Mouse (Mus musculus) testis, adult 2 months (tissue): ENCODE data around the gene Tpgs1. TPM values are rescaled to one million over a fixed set of nuclear protein-coding genes. Genes with fewer than 3 reads are reported as not detected.

Source experiments
- H3K27ac ChIP-seq: fragments of 200-500 bp; 2 replicates; pipeline ENCODE4 v1.5.1; 2012; ENCODE audit warnings: low read depth, low read length; ENCODE audit not compliant: control insufficient read depth, insufficient read depth
- H3K27me3 ChIP-seq: fragments of 200-500 bp; 2 replicates; pipeline ENCODE4 v1.6.1; 2012; ENCODE audit warnings: mild to moderate bottlenecking, low read length, moderate library complexity; ENCODE audit not compliant: control insufficient read depth, insufficient read depth
- H3K36me3 ChIP-seq: fragments of 200-500 bp; 2 replicates; pipeline ENCODE4 v1.6.1; 2012; ENCODE audit warnings: mild to moderate bottlenecking, low read length; ENCODE audit not compliant: control insufficient read depth, insufficient read depth
- H3K4me1 ChIP-seq: fragments of 200-500 bp; 2 replicates; pipeline ENCODE4 v1.6.1; 2012; ENCODE audit warnings: low read length; ENCODE audit not compliant: control insufficient read depth, insufficient read depth
- H3K4me3 ChIP-seq: fragments of 200-500 bp; 2 replicates; pipeline ENCODE4 v1.5.1; 2012; ENCODE audit warnings: low read depth, mild to moderate bottlenecking, low read length, moderate library complexity, mixed read lengths; ENCODE audit not compliant: control insufficient read depth
- CTCF ChIP-seq: fragments of 200-500 bp; IDR thresholded peaks from 2 replicates; pipeline ENCODE4 v1.5.1; 2012; ENCODE audit warnings: low read depth, mild to moderate bottlenecking, inconsistent platforms, low read length, moderate library complexity; ENCODE audit not compliant: control insufficient read depth, insufficient read depth, insufficient replicate concordance
- POLR2A ChIP-seq: fragments of 200-500 bp; IDR thresholded peaks from 2 replicates; pipeline ENCODE4 v1.6.1; 2012; ENCODE audit warnings: low read depth, mild to moderate bottlenecking, inconsistent platforms, low read length, moderate library complexity; ENCODE audit not compliant: control insufficient read depth
- polyA plus RNA-seq: library from polyadenylated mRNA; depleted of rRNA; stranded (reverse); fragments of >200 nt; gene quantifications from 2 replicates; pipeline ENCODE4 v1.2.3, GENCODE M21; 2012

The Tpgs1 gene
- polyA plus RNA-seq, 1 experiment, result 33.9 TPM

DNA sequence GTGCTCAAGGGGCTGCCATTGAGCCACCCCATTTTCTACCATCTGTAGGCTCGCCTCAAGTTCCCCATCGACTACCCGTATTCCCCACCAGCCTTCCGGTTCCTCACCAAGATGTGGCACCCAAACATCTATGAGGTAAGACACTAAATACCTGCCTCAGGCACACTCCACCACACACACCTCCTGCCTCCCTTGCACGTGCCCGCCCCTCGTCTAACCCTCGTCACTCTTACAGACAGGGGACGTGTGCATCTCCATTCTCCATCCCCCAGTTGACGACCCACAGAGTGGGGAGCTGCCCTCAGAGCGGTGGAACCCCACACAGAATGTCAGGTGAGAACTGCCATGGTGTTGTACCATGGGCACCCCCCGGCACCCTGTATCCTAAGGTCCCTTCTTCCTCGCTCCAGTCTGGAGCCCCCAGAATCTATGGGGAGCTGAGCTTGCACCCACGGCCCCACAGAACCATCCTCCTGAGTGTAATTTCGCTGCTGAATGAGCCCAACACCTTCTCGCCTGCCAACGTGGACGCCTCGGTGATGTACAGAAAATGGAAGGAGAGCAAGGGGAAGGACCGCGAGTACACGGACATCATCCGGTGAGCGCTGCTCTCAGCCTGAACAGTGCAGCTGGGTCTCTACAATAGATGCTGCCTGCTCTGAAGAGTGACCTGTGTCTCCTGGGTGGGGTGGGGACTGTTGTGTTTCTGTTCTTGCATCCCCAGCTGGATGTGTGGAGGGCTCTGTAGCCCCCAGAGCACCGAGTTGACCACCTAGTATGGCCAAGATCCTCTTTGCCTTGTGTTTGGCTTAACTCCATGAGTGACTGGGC, 15.8 kb downstream of the Tpgs1 start:
- Histone ChIP-seq H3K4me3 (peak overlapping the region; percentile 83), H3K27ac (no peak overlapping the region), H3K27me3 (no peaks in the 10 kb centered on the region), H3K36me3 (no peaks in the 10 kb centered on the region; the same call in 1 of the 2 replicates), H3K4me1 (peaks cover 10% of the 10 kb centered on the region)
- TF ChIP-seq POLR2A (no peak), CTCF (no peak)

DNA sequence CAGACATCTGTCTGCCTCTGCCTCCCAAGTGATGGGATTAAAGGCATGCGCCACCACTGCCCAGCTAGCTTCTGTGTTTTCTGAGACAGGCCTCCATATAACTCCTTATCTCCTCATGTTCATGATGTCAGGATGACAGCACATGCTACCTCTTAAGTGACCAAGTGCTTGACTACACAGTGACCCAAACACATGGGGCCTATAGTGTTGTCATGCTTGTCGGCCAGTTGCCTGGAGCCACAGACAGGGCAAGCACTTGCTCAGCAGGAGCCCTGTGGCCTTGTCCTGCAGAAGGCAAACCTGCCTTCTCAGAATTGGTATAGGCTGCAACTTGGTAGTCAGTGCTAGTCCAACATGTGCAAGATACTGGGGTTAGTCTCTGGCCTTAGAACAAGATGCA, 17.1 kb downstream of the Tpgs1 start:
- Histone ChIP-seq H3K4me1 (peaks cover 6% of the 10 kb centered on the region), H3K27ac (no peak overlapping the region), H3K4me3 (no peak overlapping the region; the same call in 1 of the 2 replicates), H3K36me3 (no peaks in the 10 kb centered on the region; the same call in 1 of the 2 replicates), H3K27me3 (no peaks in the 10 kb centered on the region)
- TF ChIP-seq CTCF (no peak), POLR2A (peak; percentile 51; the same call in 1 of the 2 replicates)

DNA sequence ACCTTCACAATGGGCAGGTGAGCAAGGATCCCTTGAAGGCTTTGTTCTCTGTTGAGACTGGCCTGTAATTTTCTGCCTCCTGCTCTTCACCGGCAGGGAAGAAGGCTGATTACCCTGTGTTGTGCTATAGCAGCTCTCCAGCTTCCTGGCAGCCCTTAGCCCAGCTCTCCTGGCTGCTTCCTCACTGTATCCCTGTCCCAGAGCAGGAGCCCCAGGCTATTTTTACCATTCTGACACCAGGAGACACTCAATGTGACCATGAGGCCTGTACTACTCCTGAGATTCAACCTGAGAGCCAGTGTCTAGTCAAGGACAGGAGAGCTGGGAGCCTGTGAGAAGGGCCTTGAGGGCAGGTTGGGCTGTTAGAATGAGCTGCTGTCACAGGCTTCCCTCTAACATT, 17.5 kb downstream of the Tpgs1 start:
- H3K4me3 ChIP-seq, result no peak overlapping the region; the same call in 1 of the 2 replicates
- H3K27ac ChIP-seq, result no peak overlapping the region
- no peaks in the 10 kb centered on the region; the same call in 1 of the 2 replicates for H3K36me3 ChIP-seq
- H3K4me1 ChIP-seq, result peaks cover 5% of the 10 kb centered on the region; the same call in 1 of the 2 replicates
- H3K27me3 ChIP-seq, result no peaks in the 10 kb centered on the region
- TF ChIP-seq POLR2A, result no peak
- no peak for TF ChIP-seq CTCF

DNA sequence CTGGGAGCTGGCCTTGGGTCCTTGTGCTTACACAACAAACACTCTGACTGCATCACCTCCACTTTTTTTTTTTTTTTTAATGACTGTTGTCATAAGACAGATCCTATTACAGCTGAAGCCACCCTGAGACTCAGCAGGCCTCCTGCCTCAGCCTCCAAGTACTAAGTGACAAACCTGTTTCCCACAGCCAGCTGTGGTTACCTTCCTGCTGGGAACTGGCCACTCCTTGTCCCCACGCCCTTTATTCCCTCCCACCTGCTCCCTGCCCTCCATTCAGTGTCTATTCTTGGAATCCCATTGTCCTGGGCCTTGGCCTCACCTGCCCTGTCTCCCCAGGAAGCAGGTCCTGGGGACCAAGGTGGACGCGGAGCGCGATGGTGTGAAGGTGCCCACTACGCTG, 18.3 kb downstream of the Tpgs1 start:
- no peak overlapping the region for H3K4me3 ChIP-seq
- H3K27me3 ChIP-seq, result no peaks in the 10 kb centered on the region
- H3K36me3 ChIP-seq, result no peaks in the 10 kb centered on the region; the same call in 1 of the 2 replicates
- H3K4me1 ChIP-seq, result peaks cover 5% of the 10 kb centered on the region; the same call in 1 of the 2 replicates
- no peak for TF ChIP-seq CTCF
- TF ChIP-seq POLR2A, result no peak
- no peak overlapping the region for H3K27ac ChIP-seq

DNA sequence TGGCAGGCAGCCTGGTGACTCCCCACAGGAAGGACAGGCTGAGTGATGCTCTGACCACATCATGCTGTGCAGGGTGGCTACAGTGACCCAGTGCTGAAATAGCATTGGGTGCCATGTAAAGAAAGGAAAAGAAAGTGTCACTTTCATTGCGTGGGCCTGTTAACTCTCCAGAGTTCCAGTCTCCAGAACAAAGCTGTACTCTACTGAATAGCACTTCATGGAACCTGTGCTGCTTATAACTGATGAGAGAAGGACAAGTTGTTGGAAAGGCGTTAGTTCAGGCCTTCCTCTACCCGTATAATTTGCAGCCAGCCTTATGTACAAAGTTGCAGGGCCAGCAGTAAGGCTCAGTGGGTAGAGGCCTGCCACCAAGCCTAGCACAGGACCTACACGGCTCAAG, 19.6 kb downstream of the Tpgs1 start, which contains the start of gene Gzmm:
Gzmm (plus strand) TSS at position 301 of the 400 bp plus-strand sequence.
- H3K36me3 ChIP-seq, result no peaks in the 10 kb centered on the region; the same call in 1 of the 2 replicates
- no peaks in the 10 kb centered on the region for H3K4me1 ChIP-seq
- H3K27ac ChIP-seq, result no peak within 1 kb of the TSS
- no peaks in the 10 kb centered on the region for H3K27me3 ChIP-seq
- H3K4me3 ChIP-seq, result no peak within 1 kb of the TSS
- TF ChIP-seq CTCF (no peak), POLR2A (no peak)

DNA sequence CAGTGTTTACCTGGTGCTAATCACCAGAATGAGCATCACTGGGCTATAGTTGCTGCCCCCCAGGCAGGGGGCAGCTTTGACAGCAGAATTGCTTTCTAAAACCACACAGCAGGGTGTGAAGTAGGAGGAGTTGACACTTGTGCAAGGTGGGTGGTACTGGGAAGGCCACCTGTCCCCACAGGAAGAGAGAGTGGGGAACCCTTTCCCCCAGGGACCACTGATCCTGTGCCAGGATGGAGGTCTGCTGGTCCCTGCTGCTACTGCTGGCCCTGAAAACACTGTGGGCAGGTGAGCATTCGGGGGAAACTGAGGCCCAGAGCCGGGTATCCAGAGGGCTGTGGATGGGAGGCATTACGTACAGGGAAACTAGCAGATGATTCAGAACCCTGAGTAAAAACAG, 20.0 kb downstream of the Tpgs1 start:
- H3K27ac ChIP-seq, result no peak overlapping the region
- no peaks in the 10 kb centered on the region for H3K27me3 ChIP-seq
- H3K36me3 ChIP-seq, result no peaks in the 10 kb centered on the region; the same call in 1 of the 2 replicates
- no peaks in the 10 kb centered on the region for H3K4me1 ChIP-seq
- TF ChIP-seq CTCF (no peak), POLR2A (no peak)
- H3K4me3 ChIP-seq, result no peak overlapping the region

DNA sequence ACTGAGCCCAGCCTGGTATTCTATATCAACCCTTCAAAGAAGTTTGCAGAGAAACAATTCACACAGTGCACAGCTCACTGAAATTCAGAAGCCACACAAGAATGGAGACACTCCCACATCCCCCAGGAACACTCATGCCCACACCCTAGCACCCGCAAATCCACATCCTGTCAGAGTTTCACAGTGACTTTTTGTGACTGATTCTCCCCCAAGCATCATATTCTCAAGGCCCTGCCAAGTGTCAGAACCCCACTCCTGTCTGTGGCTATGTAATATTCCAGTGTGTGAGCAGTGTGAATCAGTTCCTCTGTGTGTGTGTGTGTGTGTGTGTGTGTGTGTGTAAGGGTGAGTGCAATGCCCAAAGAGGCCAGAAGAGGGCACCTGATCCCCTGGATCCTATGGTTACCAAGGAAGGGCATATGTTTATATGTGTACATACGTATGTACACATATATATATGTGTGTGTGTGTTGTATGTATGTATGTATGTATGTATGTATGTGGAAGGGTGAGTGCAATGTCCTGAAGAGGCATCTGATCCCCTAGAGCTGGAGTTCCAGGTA, 22.9 kb downstream of the Tpgs1 start:
- H3K36me3 ChIP-seq, result no peaks in the 10 kb centered on the region; the same call in 1 of the 2 replicates
- no peak overlapping the region for H3K4me3 ChIP-seq
- no peaks in the 10 kb centered on the region for H3K27me3 ChIP-seq
- TF ChIP-seq POLR2A (no peak), CTCF (peak; percentile 12; the same call in 1 of the 2 replicates)
- H3K4me1 ChIP-seq, result peaks cover 3% of the 10 kb centered on the region; the same call in 1 of the 2 replicates
- H3K27ac ChIP-seq, result no peak overlapping the region
